In genomic region chr13:115346115-115347021, GRCm38 (mm10) we compare ENCODE assay signal across 12 mouse cellular contexts.
DNase-seq lines count a peak whose midpoint lies in the region; ATAC-seq and TF ChIP-seq lines count a peak whose summit lies in the region.
"Had no signal": no experiment of that assay in that cellular context is flagged by ENCODE, and none has a peak within 500 bp of the region (broad histone marks: within the 10 kb centered on the region; RNA-seq: fewer than 3 reads in every experiment).

No protein-coding gene starts in this region.

- 60% methylated on average over 20 of the region's 20 CpGs for WGBS in embryonic facial prominence, embryonic 14.5 days
- WGBS in embryonic facial prominence, embryonic 10.5 days: 86% methylated on average over 20 of the region's 20 CpGs
- 43% methylated on average over 20 of the region's 20 CpGs for WGBS in lung, embryonic 14.5 days
- 58% methylated on average over 20 of the region's 20 CpGs for WGBS in hindbrain, postnatal 0 days
- WGBS in midbrain, embryonic 16.5 days: 82% methylated on average over 20 of the region's 20 CpGs

- peak; percentile 25 for DNase-seq in embryonic facial prominence, embryonic 14.5 days (ENCODE audit: low spot score)
- no peak for DNase-seq in embryonic facial prominence, embryonic 10.5 days (ENCODE audit: low spot score)
- peak; percentile 37 for DNase-seq in lung, embryonic 14.5 days
- DNase-seq in lung, postnatal 25 days (ENCODE audit: low spot score): no peak
- DNase-seq in hindbrain, postnatal 0 days (ENCODE audit: low spot score): peak; percentile 45
- no peak for DNase-seq in spleen, postnatal 10 days (ENCODE audit: low spot score in 2 of 2)
- no peak for DNase-seq in gastrocnemius, postnatal 4 days (ENCODE audit: low spot score in 2 of 2)
- DNase-seq: adrenal gland, postnatal 25 days; gastrocnemius, postnatal 14 days; heart, postnatal 4 days had no signal

- H3K4me2 ChIP-seq in embryonic facial prominence, embryonic 14.5 days (ENCODE audit: low read depth, low read length): peak overlapping the region; percentile 24; the same call in 1 of the 2 replicates
- H3K4me2 ChIP-seq in lung, embryonic 14.5 days: peak overlapping the region; percentile 42
- peak overlapping the region; percentile 42 for H3K4me2 ChIP-seq in hindbrain, postnatal 0 days (ENCODE audit: low read depth, low read length)
- H3K4me2 ChIP-seq in midbrain, embryonic 16.5 days (ENCODE audit: low read length): no peak overlapping the region; the same call in 1 of the 2 replicates

- H3K9me3 ChIP-seq in embryonic facial prominence, embryonic 14.5 days (ENCODE audit: control insufficient read depth, low read length): no peaks in the 10 kb centered on the region
- no peaks in the 10 kb centered on the region for H3K9me3 ChIP-seq in embryonic facial prominence, embryonic 10.5 days
- no peaks in the 10 kb centered on the region for H3K9me3 ChIP-seq in lung, embryonic 14.5 days (ENCODE audit: low read depth, low read length)
- no peaks in the 10 kb centered on the region for H3K9me3 ChIP-seq in hindbrain, postnatal 0 days (ENCODE audit: low read length)
- H3K9me3 ChIP-seq in midbrain, embryonic 16.5 days (replicated peaks; ENCODE audit: control insufficient read depth, low read length, poor library complexity, severe bottlenecking): no peaks in the 10 kb centered on the region

- H3K27me3 ChIP-seq in embryonic facial prominence, embryonic 14.5 days (replicated peaks; ENCODE audit: control insufficient read depth, insufficient read depth, low read length): no peaks in the 10 kb centered on the region
- H3K27me3 ChIP-seq in embryonic facial prominence, embryonic 10.5 days (replicated peaks; ENCODE audit: low read depth, poor library complexity, severe bottlenecking): no peaks in the 10 kb centered on the region
- H3K27me3 ChIP-seq in lung, embryonic 14.5 days (ENCODE audit: insufficient read depth, low read length): no peaks in the 10 kb centered on the region
- no peaks in the 10 kb centered on the region for H3K27me3 ChIP-seq in hindbrain, postnatal 0 days (ENCODE audit: insufficient read depth, low read length)
- no peaks in the 10 kb centered on the region for H3K27me3 ChIP-seq in midbrain, embryonic 16.5 days (ENCODE audit: control insufficient read depth, insufficient read depth, low read depth, low read length)

- H3K4me1 ChIP-seq in embryonic facial prominence, embryonic 14.5 days (ENCODE audit: control insufficient read depth, insufficient read depth, low read length): no peaks in the 10 kb centered on the region
- H3K4me1 ChIP-seq in embryonic facial prominence, embryonic 10.5 days: no peaks in the 10 kb centered on the region
- no peaks in the 10 kb centered on the region for H3K4me1 ChIP-seq in lung, embryonic 14.5 days (ENCODE audit: insufficient read depth)
- H3K4me1 ChIP-seq in hindbrain, postnatal 0 days (ENCODE audit: insufficient read depth, low read length): no peaks in the 10 kb centered on the region
- no peaks in the 10 kb centered on the region for H3K4me1 ChIP-seq in midbrain, embryonic 16.5 days (ENCODE audit: control insufficient read depth, insufficient read depth, low read length)

- TF ChIP-seq CTCF in lung, embryonic 14.5 days (IDR thresholded peaks at IDR 0.05; ENCODE audit: low read depth): no peak
- TF ChIP-seq CTCF in hindbrain, postnatal 0 days (IDR thresholded peaks at IDR 0.05; ENCODE audit: low read depth): no peak

- no peak overlapping the region for H3K9ac ChIP-seq in embryonic facial prominence, embryonic 14.5 days (ENCODE audit: low read depth, low read length)
- H3K9ac ChIP-seq in lung, embryonic 14.5 days: no peak overlapping the region
- no peak overlapping the region; the same call in 1 of the 2 replicates for H3K9ac ChIP-seq in hindbrain, postnatal 0 days (replicated peaks; ENCODE audit: low read length)
- H3K9ac ChIP-seq in midbrain, embryonic 16.5 days (ENCODE audit: low read depth, low read length): no peak overlapping the region

- no peak overlapping the region for H3K27ac ChIP-seq in embryonic facial prominence, embryonic 14.5 days (replicated peaks; ENCODE audit: low read depth, low read length)
- no peak overlapping the region for H3K27ac ChIP-seq in embryonic facial prominence, embryonic 10.5 days (replicated peaks)
- no peak overlapping the region for H3K27ac ChIP-seq in lung, embryonic 14.5 days (ENCODE audit: low read depth)
- H3K27ac ChIP-seq in hindbrain, postnatal 0 days: 0 out of 2 replicates have a peak overlapping the region, but pooled peaks have one; percentile 26
- H3K27ac ChIP-seq in midbrain, embryonic 16.5 days (ENCODE audit: low read length): no peak overlapping the region

- H3K36me3 ChIP-seq in embryonic facial prominence, embryonic 14.5 days (ENCODE audit: control insufficient read depth, insufficient read depth, low read length): no peaks in the 10 kb centered on the region
- H3K36me3 ChIP-seq in embryonic facial prominence, embryonic 10.5 days (replicated peaks): no peaks in the 10 kb centered on the region
- H3K36me3 ChIP-seq in lung, embryonic 14.5 days (ENCODE audit: insufficient read depth): no peaks in the 10 kb centered on the region
- no peaks in the 10 kb centered on the region for H3K36me3 ChIP-seq in hindbrain, postnatal 0 days (ENCODE audit: insufficient read depth, low read length)
- no peaks in the 10 kb centered on the region for H3K36me3 ChIP-seq in midbrain, embryonic 16.5 days (ENCODE audit: control insufficient read depth, insufficient read depth, low read length)

- ATAC-seq in embryonic facial prominence, embryonic 14.5 days (ENCODE audit: low read depth): peak; percentile 68
- ATAC-seq in lung, embryonic 14.5 days (ENCODE audit: insufficient read depth): peak; percentile 73; the same call in 1 of the 2 replicates
- peak; percentile 47; the same call in 1 of the 2 replicates for ATAC-seq in hindbrain, postnatal 0 days
- ATAC-seq in midbrain, embryonic 16.5 days: 0 out of 2 replicates have a peak, but pooled peaks have one; percentile 36
- ATAC-seq: Patski had no signal

- no peak overlapping the region for H3K4me3 ChIP-seq in embryonic facial prominence, embryonic 14.5 days (ENCODE audit: low read depth, low read length)
- H3K4me3 ChIP-seq in embryonic facial prominence, embryonic 10.5 days: no peak overlapping the region
- no peak overlapping the region; the same call in 1 of the 2 replicates for H3K4me3 ChIP-seq in lung, embryonic 14.5 days (ENCODE audit: low read depth, low read length)
- peak overlapping the region; percentile 24 for H3K4me3 ChIP-seq in hindbrain, postnatal 0 days (ENCODE audit: low read length)
- no peak overlapping the region for H3K4me3 ChIP-seq in midbrain, embryonic 16.5 days (ENCODE audit: low read depth, low read length)

Comparison
In these comparisons a context has a peak if more than half of its experiments do, and no peak if none do; other contexts are left out.
1. DNase-seq: peak in embryonic facial prominence, embryonic 14.5 days (single experiment), lung, embryonic 14.5 days (single experiment) and hindbrain, postnatal 0 days (single experiment); none in embryonic facial prominence, embryonic 10.5 days (single experiment), lung, postnatal 25 days (single experiment), spleen, postnatal 10 days (0 of 2) and gastrocnemius, postnatal 4 days (0 of 2).
2. Peak in every context shown above with its lines, with median percentiles within 50 percentile points of each other: ATAC-seq.